Mouse (Mus musculus) hindbrain, embryonic 15.5 days (tissue): ENCODE measurements at regions not wholly inside any gene's neighbourhood (a gene's known extent, or its start where the extent isn't known, plus 50 kb on each side); places are given as distances from the start of the nearest gene placed in this dataset.

Experiments
- ATAC-seq: fragments of 200-750 bp; cut with Nextera tagmentation; 2 replicates; pipeline ENCODE4 v1.8.0; 2017; ENCODE audit warnings: low read depth, moderate number of reproducible peaks, moderate TSS enrichment; ENCODE audit not compliant: low FRiP score
- H3K27ac ChIP-seq: fragments of 300-500 bp; sonication (generic); replicated peaks from 2 replicates; pipeline ENCODE4 v1.5.1; 2015; ENCODE audit warnings: mild to moderate bottlenecking, inconsistent platforms
- H3K27me3 ChIP-seq: fragments of 300-500 bp; sonication (generic); 2 replicates; pipeline ENCODE4 v1.6.1; 2015; ENCODE audit warnings: control low read depth, inconsistent platforms
- H3K36me3 ChIP-seq: fragments of 300-500 bp; sonication (generic); 2 replicates; pipeline ENCODE4 v1.6.1; 2015; ENCODE audit warnings: control low read depth, inconsistent platforms
- H3K4me1 ChIP-seq: fragments of 300-500 bp; sonication (generic); replicated peaks from 2 replicates; pipeline ENCODE4 v1.6.1; 2015; ENCODE audit warnings: control low read depth, inconsistent platforms
- H3K4me2 ChIP-seq: fragments of 300-500 bp; sonication (generic); 2 replicates; pipeline ENCODE4 v1.6.1; 2015; ENCODE audit warnings: moderate library complexity, mild to moderate bottlenecking, inconsistent platforms
- H3K4me3 ChIP-seq: fragments of 300-500 bp; sonication (generic); 2 replicates; pipeline ENCODE4 v1.5.1; 2015; ENCODE audit warnings: mild to moderate bottlenecking, inconsistent platforms
- H3K9ac ChIP-seq: fragments of 300-500 bp; sonication (generic); 2 replicates; pipeline ENCODE4 v1.6.1; 2015; ENCODE audit warnings: inconsistent platforms
- H3K9me3 ChIP-seq: fragments of 300-500 bp; sonication (generic); 2 replicates; pipeline ENCODE4 v1.6.1; 2016; ENCODE audit warnings: control low read depth, inconsistent platforms
- WGBS: fragments of 180-500 bp; shearing (Covaris S2); methylation state at CpG from one replicate; pipeline ENCODE4 v1.1.7; 2015; 5-methylcytosine and 5-hydroxymethylcytosine counted together

DNA sequence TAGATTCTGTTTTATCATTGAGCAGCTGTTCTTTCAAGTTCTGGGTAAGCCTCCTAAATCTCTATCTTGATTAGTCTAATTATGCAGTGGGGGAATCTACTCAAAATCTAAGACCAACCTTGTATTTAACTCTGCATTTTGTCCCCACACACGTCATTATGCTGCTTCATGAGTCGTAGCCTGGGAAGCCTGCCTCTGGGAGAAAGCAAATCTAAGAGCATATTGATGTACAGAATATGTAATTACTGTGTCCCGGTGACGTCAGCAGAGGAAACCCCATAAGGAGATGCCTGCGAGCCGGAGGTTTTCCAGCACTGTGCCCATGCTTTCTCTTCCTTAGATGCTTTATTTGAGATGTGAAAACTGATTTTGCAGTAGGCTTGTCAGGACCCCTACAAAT, 161.7 kb downstream of the Rps29 start:
- H3K4me3 ChIP-seq: no peak overlapping the region
- H3K9me3 ChIP-seq: no peaks in the 10 kb centered on the region
- no peak overlapping the region; the same call in 1 of the 2 replicates for H3K9ac ChIP-seq
- peak; percentile 65 for ATAC-seq
- H3K27ac ChIP-seq: peak overlapping the region; percentile 67; the same call in 1 of the 2 replicates
- H3K27me3 ChIP-seq: no peaks in the 10 kb centered on the region
- no peaks in the 10 kb centered on the region for H3K36me3 ChIP-seq
- H3K4me2 ChIP-seq: peak overlapping the region; percentile 48
- H3K4me1 ChIP-seq: peaks cover 5% of the 10 kb centered on the region; the same call in 1 of the 2 replicates
- 34% methylated on average over 6 of the region's 6 CpGs for WGBS

DNA sequence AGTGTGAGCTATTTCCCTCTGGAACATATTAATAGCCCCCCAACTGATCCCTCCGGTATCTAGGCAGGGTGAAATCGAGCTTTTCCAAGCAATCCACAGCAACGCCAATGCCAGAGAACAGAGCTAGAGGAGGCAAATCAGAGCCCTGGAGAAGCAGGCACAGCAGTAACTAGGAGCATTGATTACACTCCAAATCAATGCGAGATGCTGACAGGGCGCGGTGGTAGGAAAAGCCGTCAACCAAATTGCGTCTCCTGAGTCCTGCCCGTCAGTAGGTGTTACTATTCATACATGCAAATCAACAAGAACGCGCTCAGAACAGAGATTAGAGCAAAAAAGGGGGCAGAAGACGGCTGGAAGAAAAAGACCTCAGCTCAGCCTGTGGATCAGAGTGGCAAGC, 162.2 kb downstream of the Rps29 start:
- Histone ChIP-seq H3K27me3 (no peaks in the 10 kb centered on the region), H3K36me3 (no peaks in the 10 kb centered on the region), H3K4me2 (peak overlapping the region; percentile 48), H3K27ac (peak overlapping the region; percentile 67), H3K9me3 (no peaks in the 10 kb centered on the region), H3K4me1 (peaks cover 5% of the 10 kb centered on the region; the same call in 1 of the 2 replicates), H3K4me3 (peak overlapping the region; percentile 22), H3K9ac (0 out of 2 replicates have a peak overlapping the region, but pooled peaks have one; percentile 25)
- 32% methylated on average over 12 of the region's 12 CpGs for WGBS
- ATAC-seq: peak; percentile 83

DNA sequence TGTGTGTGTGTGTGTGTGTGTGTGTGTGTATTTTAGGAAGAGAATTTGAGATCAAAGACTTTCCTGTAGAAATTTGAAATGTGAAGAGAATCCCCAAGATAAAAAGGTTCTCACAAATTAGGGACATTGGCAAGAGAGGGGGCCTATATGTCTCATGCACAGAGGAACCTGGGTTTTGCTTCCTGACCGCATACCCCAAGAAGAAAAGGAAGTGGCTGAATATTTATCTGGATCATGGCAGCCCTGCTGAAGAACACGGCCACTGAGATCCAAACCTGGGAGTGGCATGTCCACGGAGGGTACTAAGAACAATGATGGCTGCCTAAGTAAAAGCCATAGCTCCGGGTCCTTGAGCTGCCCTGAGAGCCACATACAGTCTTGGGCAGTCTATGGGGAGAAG, 178.3 kb downstream of the Rps29 start:
- no peak overlapping the region for H3K27ac ChIP-seq
- ATAC-seq: no peak
- no peaks in the 10 kb centered on the region for H3K4me1 ChIP-seq
- no peak overlapping the region for H3K9ac ChIP-seq
- H3K4me3 ChIP-seq: no peak overlapping the region
- H3K9me3 ChIP-seq: no peaks in the 10 kb centered on the region
- no peaks in the 10 kb centered on the region for H3K27me3 ChIP-seq
- H3K36me3 ChIP-seq: no peaks in the 10 kb centered on the region
- no peak overlapping the region for H3K4me2 ChIP-seq
- 96% methylated on average over 4 of the region's 4 CpGs for WGBS

DNA sequence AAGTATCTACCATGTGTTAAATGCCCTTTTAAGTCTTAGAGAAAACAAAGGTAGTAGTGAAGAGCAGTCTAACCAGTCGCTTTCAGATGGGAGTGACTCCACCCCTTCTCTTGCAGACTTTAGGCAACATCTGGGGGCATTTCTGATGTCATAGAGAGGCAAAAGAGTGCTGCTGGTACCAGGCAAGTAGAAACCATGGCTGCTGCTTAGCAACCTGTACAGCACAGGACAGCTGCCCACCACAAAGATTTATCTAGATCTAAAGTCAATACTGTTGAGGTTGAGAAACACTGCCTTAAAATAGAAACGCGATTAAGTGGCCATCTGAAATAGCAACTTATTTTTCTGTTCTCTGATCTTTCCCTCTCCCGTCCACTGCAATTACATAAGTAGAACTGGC, 178.8 kb downstream of the Rps29 start:
- Histone ChIP-seq H3K9ac (no peak overlapping the region), H3K4me3 (no peak overlapping the region), H3K4me2 (no peak overlapping the region), H3K36me3 (no peaks in the 10 kb centered on the region), H3K27me3 (no peaks in the 10 kb centered on the region), H3K27ac (no peak overlapping the region), H3K4me1 (no peaks in the 10 kb centered on the region), H3K9me3 (no peaks in the 10 kb centered on the region)
- WGBS: 84% methylated on average over 4 of the region's 4 CpGs
- ATAC-seq: no peak

DNA sequence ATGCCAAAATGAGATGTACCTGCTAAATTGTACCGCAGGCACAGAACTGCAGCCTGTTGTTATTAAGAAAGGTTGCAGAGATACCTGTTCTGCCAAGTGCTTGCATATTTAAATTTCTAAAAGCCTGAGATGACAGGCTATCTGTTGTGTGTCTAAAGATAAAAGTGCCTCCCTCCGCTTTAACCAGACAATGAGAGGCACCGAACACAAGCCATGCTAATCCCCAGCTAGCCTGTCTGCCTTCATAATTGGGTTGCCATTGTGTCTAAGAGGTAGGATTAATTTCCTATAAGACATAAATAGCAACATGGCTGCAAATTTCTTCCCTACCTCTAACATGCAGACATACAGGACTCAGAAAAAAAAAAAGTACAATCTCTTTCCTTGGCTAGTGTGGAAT, 179.8 kb downstream of the Rps29 start:
- Histone ChIP-seq H3K36me3 (no peaks in the 10 kb centered on the region), H3K27me3 (no peaks in the 10 kb centered on the region), H3K4me3 (no peak overlapping the region), H3K9ac (no peak overlapping the region), H3K9me3 (no peaks in the 10 kb centered on the region), H3K4me2 (no peak overlapping the region), H3K27ac (no peak overlapping the region), H3K4me1 (no peaks in the 10 kb centered on the region)
- WGBS: 75% methylated on average over 3 of the region's 3 CpGs
- no peak for ATAC-seq

DNA sequence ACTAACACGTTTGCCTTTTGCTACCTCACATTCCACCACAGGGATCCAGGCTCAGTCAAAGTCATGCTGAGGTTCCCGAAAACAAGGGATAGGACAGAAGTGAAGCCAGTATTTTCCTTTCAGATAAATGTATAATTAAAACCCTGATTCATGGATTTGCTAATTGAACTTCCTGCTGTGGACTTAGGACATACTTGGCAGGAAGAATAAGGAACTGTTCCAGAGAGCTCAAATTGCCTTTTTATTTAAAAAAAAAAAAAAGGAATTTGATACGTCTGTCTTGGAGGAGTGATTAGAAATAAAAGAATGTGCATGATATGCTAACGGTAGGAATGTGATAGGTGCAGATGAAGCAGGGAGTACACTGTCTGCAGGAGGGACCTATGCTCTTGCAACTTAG, 181.7 kb downstream of the Rps29 start:
- no peaks in the 10 kb centered on the region for H3K9me3 ChIP-seq
- no peak overlapping the region for H3K4me3 ChIP-seq
- no peak overlapping the region for H3K4me2 ChIP-seq
- no peak overlapping the region for H3K9ac ChIP-seq
- no peaks in the 10 kb centered on the region for H3K36me3 ChIP-seq
- no peak for ATAC-seq
- H3K4me1 ChIP-seq: no peaks in the 10 kb centered on the region
- 52% methylated on average over 4 of the region's 4 CpGs for WGBS
- H3K27me3 ChIP-seq: no peaks in the 10 kb centered on the region
- no peak overlapping the region for H3K27ac ChIP-seq

DNA sequence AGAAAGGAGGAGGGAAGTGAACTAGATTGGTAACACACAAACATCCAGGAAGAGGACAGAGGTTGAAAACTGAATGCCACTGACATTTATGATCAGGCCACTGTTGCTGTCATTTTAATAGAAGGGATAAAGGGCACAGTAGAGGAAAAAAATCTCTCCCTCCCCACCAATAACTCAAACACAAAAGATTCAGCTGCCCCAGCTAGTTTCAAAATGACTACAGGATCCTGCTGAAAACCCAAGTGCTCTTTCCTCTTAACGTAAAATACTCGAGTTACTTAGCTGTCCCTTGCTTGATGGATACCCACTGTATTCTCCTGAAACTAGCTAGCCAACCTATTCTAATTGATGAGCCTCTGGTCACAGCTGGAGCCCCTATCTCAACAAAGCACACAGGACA, 211.7 kb downstream of the Rps29 start:
- no peaks in the 10 kb centered on the region for H3K4me1 ChIP-seq
- no peak overlapping the region for H3K9ac ChIP-seq
- WGBS: 68% methylated on average over 2 of the region's 2 CpGs
- no peaks in the 10 kb centered on the region for H3K27me3 ChIP-seq
- H3K27ac ChIP-seq: no peak overlapping the region
- no peaks in the 10 kb centered on the region for H3K9me3 ChIP-seq
- ATAC-seq: no peak
- H3K36me3 ChIP-seq: no peaks in the 10 kb centered on the region
- H3K4me2 ChIP-seq: no peak overlapping the region
- H3K4me3 ChIP-seq: no peak overlapping the region

DNA sequence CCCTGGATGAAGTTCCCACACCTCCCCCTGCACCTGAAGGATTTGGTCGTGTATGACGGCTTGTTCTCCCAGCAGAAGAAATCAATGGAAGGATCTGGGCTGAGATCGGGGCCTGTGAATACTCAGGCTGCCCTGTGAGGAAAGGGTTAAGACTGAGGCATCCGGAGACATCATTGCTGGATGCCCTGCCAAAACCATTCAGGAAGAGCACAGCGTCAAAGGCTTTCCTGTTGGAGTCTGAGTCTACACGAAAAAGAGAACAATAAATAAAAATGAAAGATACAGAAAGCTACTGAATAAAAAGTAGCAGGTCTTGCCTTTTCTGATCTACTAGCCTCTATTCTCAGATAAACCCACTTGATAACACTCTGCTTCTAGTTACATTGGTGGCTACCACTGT, 248.4 kb downstream of the Rps29 start:
- H3K27me3 ChIP-seq: no peaks in the 10 kb centered on the region
- WGBS: 36% methylated on average over 6 of the region's 6 CpGs
- no peak overlapping the region for H3K4me3 ChIP-seq
- no peak overlapping the region for H3K4me2 ChIP-seq
- no peaks in the 10 kb centered on the region for H3K9me3 ChIP-seq
- no peak for ATAC-seq
- no peaks in the 10 kb centered on the region for H3K4me1 ChIP-seq
- H3K27ac ChIP-seq: no peak overlapping the region
- H3K36me3 ChIP-seq: no peaks in the 10 kb centered on the region
- no peak overlapping the region for H3K9ac ChIP-seq

DNA sequence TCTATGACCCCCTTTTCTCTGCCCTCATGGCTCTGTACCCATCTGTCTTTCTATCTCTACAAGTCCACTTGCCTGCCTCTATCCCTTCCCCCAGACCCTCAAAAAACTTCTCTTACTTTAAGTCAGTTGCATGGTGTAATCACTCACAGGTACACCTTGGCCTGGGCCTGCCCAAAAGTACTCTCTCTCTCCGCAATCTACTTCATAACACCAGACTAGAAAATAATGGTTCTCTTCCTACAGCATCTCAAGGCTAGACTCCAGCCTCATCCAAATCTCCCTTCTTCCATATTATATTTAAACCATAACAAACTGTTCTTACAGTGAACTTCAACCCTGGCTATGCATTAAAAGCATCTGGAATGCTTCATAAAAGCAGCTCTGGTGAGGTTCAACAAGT, 254.2 kb downstream of the Rps29 start:
- Histone ChIP-seq H3K4me3 (no peak overlapping the region), H3K27ac (no peak overlapping the region), H3K27me3 (no peaks in the 10 kb centered on the region), H3K9ac (no peak overlapping the region), H3K9me3 (no peaks in the 10 kb centered on the region), H3K4me1 (no peaks in the 10 kb centered on the region), H3K36me3 (no peaks in the 10 kb centered on the region), H3K4me2 (no peak overlapping the region)
- no peak for ATAC-seq
- 100% methylated on average over 1 of the region's 1 CpGs for WGBS

DNA sequence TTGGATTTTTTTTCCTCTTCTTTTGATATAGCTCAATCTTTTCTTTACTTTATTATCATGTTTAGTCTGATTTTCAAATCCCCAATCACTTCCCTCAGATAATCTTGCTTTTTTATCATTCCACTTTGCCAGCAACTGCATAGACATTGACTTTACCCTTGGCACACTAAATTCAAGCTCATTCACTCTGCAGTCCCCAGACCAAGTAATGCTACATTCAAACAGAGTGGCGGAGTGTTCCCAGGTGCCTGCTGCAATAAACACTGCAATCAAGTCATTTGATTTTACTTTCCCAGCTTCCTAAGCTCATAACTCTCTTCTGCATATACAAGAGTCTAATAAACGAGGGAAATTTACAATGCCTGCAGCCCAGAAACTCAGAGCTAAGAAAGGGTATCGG, 269.8 kb downstream of the Rps29 start:
- Histone ChIP-seq H3K4me1 (no peaks in the 10 kb centered on the region), H3K9ac (no peak overlapping the region), H3K4me2 (no peak overlapping the region), H3K36me3 (no peaks in the 10 kb centered on the region), H3K27me3 (no peaks in the 10 kb centered on the region), H3K27ac (no peak overlapping the region), H3K9me3 (no peaks in the 10 kb centered on the region), H3K4me3 (no peak overlapping the region)
- no peak for ATAC-seq
- 64% methylated on average over 3 of the region's 3 CpGs for WGBS

DNA sequence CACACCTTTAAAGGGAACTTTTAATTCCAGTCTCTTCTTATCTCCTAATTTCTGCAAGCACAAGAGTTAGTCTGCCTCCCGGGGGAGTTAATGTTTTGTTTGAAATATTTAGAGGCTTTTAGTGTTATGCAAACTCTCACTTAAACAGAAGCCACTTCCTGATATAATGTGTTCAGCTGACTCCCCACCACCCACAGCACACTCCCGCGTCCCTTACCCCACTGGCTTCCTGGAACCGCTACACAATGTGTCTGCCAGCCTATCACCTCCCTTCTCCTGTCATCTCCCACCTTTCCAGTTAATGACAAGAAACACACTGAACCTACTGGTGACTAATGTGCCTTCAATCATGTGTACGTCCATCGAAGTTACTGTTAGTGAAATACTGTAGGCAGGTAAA, 276.5 kb downstream of the Rps29 start:
- Histone ChIP-seq H3K4me1 (no peaks in the 10 kb centered on the region), H3K36me3 (no peaks in the 10 kb centered on the region), H3K4me2 (no peak overlapping the region), H3K27me3 (no peaks in the 10 kb centered on the region), H3K4me3 (no peak overlapping the region), H3K9ac (no peak overlapping the region), H3K27ac (no peak overlapping the region), H3K9me3 (no peaks in the 10 kb centered on the region)
- WGBS: 92% methylated on average over 6 of the region's 6 CpGs
- no peak for ATAC-seq

DNA sequence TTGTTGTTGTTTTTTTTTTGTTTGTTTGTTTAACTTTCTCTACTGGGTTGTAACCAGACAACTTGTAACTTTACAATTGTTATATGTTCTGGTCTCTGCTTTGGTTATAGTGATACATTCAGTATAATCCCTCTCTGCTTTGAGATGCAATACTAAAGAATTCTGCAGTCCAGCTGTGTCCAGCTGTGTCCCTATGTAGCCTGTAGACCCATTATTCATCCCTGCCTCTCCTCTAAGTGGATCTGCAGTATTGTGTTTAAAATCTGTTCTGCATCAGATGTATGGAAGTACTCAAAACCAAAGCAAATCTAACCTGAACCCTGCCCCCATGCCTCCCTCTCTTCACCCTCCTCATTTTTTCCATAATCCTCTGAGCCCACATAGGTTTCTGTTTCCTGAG, 279.6 kb downstream of the Rps29 start:
- Histone ChIP-seq H3K9ac (no peak overlapping the region), H3K4me3 (no peak overlapping the region), H3K36me3 (no peaks in the 10 kb centered on the region), H3K27ac (no peak overlapping the region), H3K27me3 (no peaks in the 10 kb centered on the region), H3K9me3 (no peaks in the 10 kb centered on the region), H3K4me2 (no peak overlapping the region), H3K4me1 (no peaks in the 10 kb centered on the region)
- ATAC-seq: no peak

DNA sequence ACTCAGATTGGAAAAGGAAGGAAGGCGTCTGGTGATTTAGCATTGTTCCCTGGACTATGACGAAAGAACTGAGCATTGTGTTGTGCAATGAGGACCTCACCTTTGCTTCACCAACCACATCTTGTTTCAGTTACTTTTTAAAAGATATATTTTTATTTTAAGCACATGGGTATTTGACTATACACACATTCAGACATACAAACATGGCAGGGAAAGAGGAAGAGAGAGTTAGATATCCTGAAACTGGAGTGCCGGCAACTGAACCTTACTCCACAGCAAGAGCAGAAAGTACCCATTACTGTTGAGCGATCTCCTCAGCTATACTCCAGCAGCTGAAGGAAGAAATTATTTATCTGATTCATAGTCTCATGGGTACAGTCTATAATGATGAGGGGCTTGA, 287.7 kb downstream of the Rps29 start:
- H3K4me1 ChIP-seq: no peaks in the 10 kb centered on the region
- WGBS: 95% methylated on average over 4 of the region's 4 CpGs
- no peak overlapping the region for H3K27ac ChIP-seq
- ATAC-seq: no peak
- no peaks in the 10 kb centered on the region for H3K36me3 ChIP-seq
- no peak overlapping the region for H3K4me2 ChIP-seq
- no peak overlapping the region for H3K9ac ChIP-seq
- H3K9me3 ChIP-seq: no peaks in the 10 kb centered on the region
- no peak overlapping the region for H3K4me3 ChIP-seq
- H3K27me3 ChIP-seq: no peaks in the 10 kb centered on the region
